Mouse (Mus musculus) adrenal gland, adult 18-20 months (tissue): ENCODE data around the gene Tut7. TPM values are rescaled to one million over a fixed set of nuclear protein-coding genes. Genes with fewer than 3 reads are reported as not detected.

ENCODE experiments used
- total RNA-seq, 2 experiments: library from RNA; stranded (reverse); gene quantifications; 1 replicate in 1 of 2; 2 replicates in 1 of 2; pipeline ENCODE4 v1.2.3; 2021

Gene Tut7
- total RNA-seq, 2 experiments from 2014 or later = 63.0 to 64.1 TPM

Other genes with a start within 250 kb of the Tut7 start
- 10 to 100 TPM; 35.6 to 46.0 TPM for gene Agtpbp1, start 237.9 kb downstream of the Tut7 start, total RNA-seq
- 10 to 100 TPM; 68.8 to 70.2 TPM for gene Naa35, start 237.9 kb downstream of the Tut7 start, total RNA-seq
- gene Golm1, start 147.3 kb downstream of the Tut7 start, total RNA-seq = 1 to 10 TPM; 4.9 to 8.2 TPM
- gene 4921517D22Rik, start 129.0 kb downstream of the Tut7 start, total RNA-seq = not detected
- gene Spata31d1a, start 112.8 kb downstream of the Tut7 start, total RNA-seq = not detected
- gene Spata31d1b, start 110.9 kb downstream of the Tut7 start, total RNA-seq = not detected
- gene Spata31d1d, start 91.4 kb downstream of the Tut7 start, total RNA-seq = not detected
- gene 1700014D04Rik, start 76.4 kb downstream of the Tut7 start, total RNA-seq = not detected
- 100 to 1,000 TPM; 105 to 135 TPM for gene Isca1, start 53.3 kb downstream of the Tut7 start, total RNA-seq
- not detected for gene Gm49354, start 40.9 kb downstream of the Tut7 start, total RNA-seq